Mouse (Mus musculus) megakaryocyte-erythroid progenitor cell, adult 5-6 weeks (primary cell): ENCODE measurements around the gene Nek5. TPM values are rescaled to one million over a fixed set of nuclear protein-coding genes. Genes with fewer than 3 reads are reported as not detected.
A peak's percentile ranks its signal among the peaks of the same experiment; 100 is the strongest.

Experiments used
- ATAC-seq: replicated peaks from 2 replicates; pipeline ENCODE4 v1.8.0; 2016; ENCODE audit warnings: mild to moderate bottlenecking, inconsistent platforms; ENCODE audit not compliant: severe bottlenecking, poor library complexity, low FRiP score, low TSS enrichment
- total RNA-seq, 2 experiments: library from RNA; stranded (forward) in 1 of 2; stranded (reverse) in 1 of 2; fragments of 200-1000, 215-1000 nt in 1 of 2; fragments of >200 nt in 1 of 2; fragmentation: Nextera tagmentation in 1 of 2; gene quantifications; 2 replicates each; pipeline ENCODE4 v1.2.3; 2014 to 2017

Nek5 gene
- total RNA-seq, 2 experiments from 2014 or later = not detected

GRCm38 (mm10) chr8:22030990-22031389, 93.9 kb downstream of the Nek5 start:
- ATAC-seq = no peak

GRCm38 (mm10) chr8:22028973-22029372, 95.9 kb downstream of the Nek5 start:
- peak; percentile 69; the same call in 1 of the 2 replicates for ATAC-seq

DNA sequence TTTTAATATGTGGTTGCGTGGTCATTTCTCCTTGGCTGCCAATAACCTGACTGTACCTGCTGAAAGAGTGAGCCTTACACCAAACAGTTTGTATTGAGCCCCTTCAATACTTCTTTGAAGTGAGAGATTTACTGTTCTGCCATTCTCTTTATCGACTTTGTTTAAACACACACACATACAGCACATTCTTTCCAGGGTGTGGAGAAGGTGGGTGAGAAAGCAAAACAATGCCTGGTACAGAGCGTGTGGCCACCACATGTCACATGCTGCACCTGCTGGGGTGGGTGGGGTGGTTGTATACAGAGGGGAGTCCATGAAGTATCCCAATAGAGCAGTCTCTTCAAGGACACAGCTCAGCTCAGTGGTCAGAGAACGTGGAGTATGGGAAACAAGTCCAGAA, 99.6 kb downstream of the Nek5 start:
- no peak for ATAC-seq

Other genes with a start within 250 kb of the Nek5 start
- gene Defb9, start 239.6 kb downstream of the Nek5 start, total RNA-seq (2014; fragmentation: Nextera tagmentation) = not detected in 2 replicates
- gene Defb9, start 239.6 kb downstream of the Nek5 start, total RNA-seq (2017) = not detected in 2 replicates
- gene Defb11, start 218.6 kb downstream of the Nek5 start, total RNA-seq (2014; fragmentation: Nextera tagmentation) = not detected in 2 replicates
- gene Defb11, start 218.6 kb downstream of the Nek5 start, total RNA-seq (2017) = not detected in 2 replicates
- not detected in 2 replicates for gene Defb15, start 192.3 kb downstream of the Nek5 start, total RNA-seq (2014; fragmentation: Nextera tagmentation)
- not detected in 2 replicates for gene Defb15, start 192.3 kb downstream of the Nek5 start, total RNA-seq (2017)
- not detected in 2 replicates for gene Defb35, start 186.7 kb downstream of the Nek5 start, total RNA-seq (2014; fragmentation: Nextera tagmentation)
- not detected in 2 replicates for gene Defb35, start 186.7 kb downstream of the Nek5 start, total RNA-seq (2017)
- not detected in 2 replicates for gene Defb13, start 178.3 kb downstream of the Nek5 start, total RNA-seq (2014; fragmentation: Nextera tagmentation)
- gene Defb13, start 178.3 kb downstream of the Nek5 start, total RNA-seq (2017) = not detected in 2 replicates
- not detected in 2 replicates for gene Fam90a1a, start 166.3 kb downstream of the Nek5 start, total RNA-seq (2014; fragmentation: Nextera tagmentation)
- not detected in 2 replicates for gene Fam90a1a, start 166.3 kb downstream of the Nek5 start, total RNA-seq (2017)
- gene Ccdc70, start 155.3 kb downstream of the Nek5 start, total RNA-seq (2014; fragmentation: Nextera tagmentation) = not detected in 2 replicates
- not detected in 2 replicates for gene Ccdc70, start 155.3 kb downstream of the Nek5 start, total RNA-seq (2017)
- gene Atp7b, start 64.7 kb downstream of the Nek5 start, total RNA-seq (2014; fragmentation: Nextera tagmentation) = 50.4 and 51.5 TPM in 2 replicates
- gene Atp7b, start 64.7 kb downstream of the Nek5 start, total RNA-seq (2017) = 14.3 and 29.1 TPM in 2 replicates
- gene Alg11, start 64.3 kb downstream of the Nek5 start, total RNA-seq (2014; fragmentation: Nextera tagmentation) = 15.7 and 19.1 TPM in 2 replicates
- gene Alg11, start 64.3 kb downstream of the Nek5 start, total RNA-seq (2017) = 19.9 and 22.9 TPM in 2 replicates
- gene Nek3, start 41.4 kb upstream of the Nek5 start, total RNA-seq (2014; fragmentation: Nextera tagmentation) = 0.25 and 1.9 TPM in 2 replicates
- 2.0 and 5.9 TPM in 2 replicates for gene Nek3, start 41.4 kb upstream of the Nek5 start, total RNA-seq (2017)
- gene Ckap2, start 60.8 kb upstream of the Nek5 start, total RNA-seq (2014; fragmentation: Nextera tagmentation) = 31.5 and 49.4 TPM in 2 replicates
- gene Ckap2, start 60.8 kb upstream of the Nek5 start, total RNA-seq (2017) = 48.3 and 50.1 TPM in 2 replicates
- gene Vps36, start 67.8 kb upstream of the Nek5 start, total RNA-seq (2014; fragmentation: Nextera tagmentation) = 30.9 and 31.8 TPM in 2 replicates
- 30.4 and 38.4 TPM in 2 replicates for gene Vps36, start 67.8 kb upstream of the Nek5 start, total RNA-seq (2017)
- 0.52 TPM in 1 of 2 replicates, not detected in the other for gene Thsd1, start 102.3 kb upstream of the Nek5 start, total RNA-seq (2014; fragmentation: Nextera tagmentation)
- gene Thsd1, start 102.3 kb upstream of the Nek5 start, total RNA-seq (2017) = 0.80 and 1.2 TPM in 2 replicates
- not detected in 2 replicates for gene Tpte, start 158.4 kb upstream of the Nek5 start, total RNA-seq (2014; fragmentation: Nextera tagmentation)
- not detected in 2 replicates for gene Tpte, start 158.4 kb upstream of the Nek5 start, total RNA-seq (2017)